Comparison of ENCODE assay signal across 11 mouse cellular contexts in the genomic region with DNA sequence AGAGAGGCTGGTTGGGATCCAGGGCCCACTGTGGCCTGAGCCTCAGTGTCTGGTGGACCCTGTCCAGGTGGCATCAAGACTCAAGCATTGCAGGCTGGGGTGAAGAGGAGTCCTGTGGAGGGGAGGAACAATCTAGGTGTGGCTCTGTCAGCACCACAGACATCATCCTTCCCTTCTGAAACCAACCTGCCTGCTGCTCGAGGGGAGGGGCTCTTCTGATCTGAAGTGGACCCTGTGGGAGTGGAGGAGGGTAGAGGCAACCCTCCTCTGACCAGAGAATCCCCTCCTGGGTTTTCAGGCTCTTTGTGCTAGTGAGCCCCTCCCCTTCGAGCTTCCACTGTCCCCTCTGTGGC. TPM values are rescaled to one million over a fixed set of nuclear protein-coding genes. Genes with fewer than 3 reads are reported as not detected.
DNase-seq lines count a peak whose midpoint lies in the region; ATAC-seq lines count a peak whose summit lies in the region.
"Had no signal": no experiment of that assay in that cellular context is flagged by ENCODE, and none has a peak within 500 bp of the region (broad histone marks: within the 10 kb centered on the region; RNA-seq: fewer than 3 reads in every experiment).

No protein-coding gene starts in this region.

- 23% methylated on average over 2 of the region's 2 CpGs for WGBS in intestine, embryonic 15.5 days
- 21% methylated on average over 2 of the region's 2 CpGs for WGBS in intestine, embryonic 16.5 days
- WGBS in hindbrain, embryonic 13.5 days, result 13% methylated on average over 2 of the region's 2 CpGs
- WGBS in midbrain, embryonic 13.5 days, result 0% methylated on average over 2 of the region's 2 CpGs

- no peaks in the 10 kb centered on the region for H3K27me3 ChIP-seq in intestine, embryonic 15.5 days (replicated peaks)
- no peaks in the 10 kb centered on the region for H3K27me3 ChIP-seq in intestine, embryonic 16.5 days (replicated peaks; ENCODE audit: control insufficient read depth, insufficient read depth, low read length)
- no peaks in the 10 kb centered on the region for H3K27me3 ChIP-seq in hindbrain, embryonic 13.5 days
- no peaks in the 10 kb centered on the region for H3K27me3 ChIP-seq in midbrain, embryonic 13.5 days
- H3K27me3 ChIP-seq: lung, embryonic 15.5 days had no signal

- ATAC-seq in intestine, embryonic 15.5 days, result no peak
- ATAC-seq in intestine, embryonic 16.5 days, result no peak
- ATAC-seq in activated CD4-positive, CD25-positive, alpha-beta regulatory T cell, adult 4 months, result peak; percentile 35
- 0 out of 2 replicates have a peak, but pooled peaks have one; percentile 14 for ATAC-seq in hindbrain, embryonic 13.5 days (ENCODE audit: low FRiP score)
- ATAC-seq in midbrain, embryonic 13.5 days, result peak; percentile 19

- H3K4me1 ChIP-seq in intestine, embryonic 15.5 days (replicated peaks), result peaks cover 69% of the 10 kb centered on the region
- H3K4me1 ChIP-seq in intestine, embryonic 16.5 days (ENCODE audit: control insufficient read depth, insufficient read depth, low read length), result peaks cover 58% of the 10 kb centered on the region
- H3K4me1 ChIP-seq in hindbrain, embryonic 13.5 days (replicated peaks), result peaks cover 93% of the 10 kb centered on the region
- H3K4me1 ChIP-seq in midbrain, embryonic 13.5 days (replicated peaks), result peaks cover 98% of the 10 kb centered on the region

- H3K9ac ChIP-seq in intestine, embryonic 15.5 days, result no peak overlapping the region
- no peak overlapping the region for H3K9ac ChIP-seq in intestine, embryonic 16.5 days (ENCODE audit: low read depth, low read length)
- H3K9ac ChIP-seq in hindbrain, embryonic 13.5 days, result peak overlapping the region; percentile 66
- peak overlapping the region; percentile 69 for H3K9ac ChIP-seq in midbrain, embryonic 13.5 days (replicated peaks)
- H3K9ac ChIP-seq: lung, embryonic 15.5 days had no signal

- DNase-seq in right cerebral cortex, adult 2 months (ENCODE audit: low spot score in 2 of 2), result no peak
- no peak for DNase-seq in thymus, postnatal 36 days
- DNase-seq in kidney, postnatal 14 days, result no peak
- DNase-seq: adrenal gland, postnatal 36 days; heart, adult 2 months had no signal

- no peak overlapping the region for H3K4me2 ChIP-seq in intestine, embryonic 15.5 days (replicated peaks)
- H3K4me2 ChIP-seq in intestine, embryonic 16.5 days (ENCODE audit: low read depth, low read length), result no peak overlapping the region
- H3K4me2 ChIP-seq in hindbrain, embryonic 13.5 days, result 0 out of 2 replicates have a peak overlapping the region, but pooled peaks have one; percentile 17
- peak overlapping the region; percentile 16 for H3K4me2 ChIP-seq in midbrain, embryonic 13.5 days (replicated peaks)
- H3K4me2 ChIP-seq: lung, embryonic 15.5 days had no signal

- H3K9me3 ChIP-seq in intestine, embryonic 15.5 days, result no peaks in the 10 kb centered on the region
- H3K9me3 ChIP-seq in intestine, embryonic 16.5 days (ENCODE audit: control insufficient read depth, low read length), result no peaks in the 10 kb centered on the region
- no peaks in the 10 kb centered on the region for H3K9me3 ChIP-seq in hindbrain, embryonic 13.5 days
- H3K9me3 ChIP-seq in midbrain, embryonic 13.5 days, result no peaks in the 10 kb centered on the region
- H3K9me3 ChIP-seq: lung, embryonic 15.5 days had no signal

- H3K36me3 ChIP-seq in intestine, embryonic 15.5 days, result peaks cover 2% of the 10 kb centered on the region; the same call in 1 of the 2 replicates
- H3K36me3 ChIP-seq in intestine, embryonic 16.5 days (ENCODE audit: control insufficient read depth, insufficient read depth, low read length), result 0 out of 2 replicates have a peak, but pooled peaks cover 2% of the 10 kb centered on the region
- H3K36me3 ChIP-seq in hindbrain, embryonic 13.5 days, result peaks cover 36% of the 10 kb centered on the region
- H3K36me3 ChIP-seq in midbrain, embryonic 13.5 days, result peaks cover 20% of the 10 kb centered on the region

- H3K27ac ChIP-seq in intestine, embryonic 15.5 days, result peak overlapping the region; percentile 29; the same call in 1 of the 2 replicates
- no peak overlapping the region for H3K27ac ChIP-seq in intestine, embryonic 16.5 days (ENCODE audit: low read length)
- H3K27ac ChIP-seq in hindbrain, embryonic 13.5 days, result peak overlapping the region; percentile 88
- peak overlapping the region; percentile 94 for H3K27ac ChIP-seq in midbrain, embryonic 13.5 days
- H3K27ac ChIP-seq: heart, adult 2 months; lung, embryonic 15.5 days had no signal

- H3K4me3 ChIP-seq in intestine, embryonic 15.5 days (replicated peaks), result no peak overlapping the region
- H3K4me3 ChIP-seq in intestine, embryonic 16.5 days (ENCODE audit: low read length), result no peak overlapping the region
- H3K4me3 ChIP-seq in hindbrain, embryonic 13.5 days, result no peak overlapping the region
- no peak overlapping the region for H3K4me3 ChIP-seq in midbrain, embryonic 13.5 days (replicated peaks)
- H3K4me3 ChIP-seq: heart, adult 2 months; lung, embryonic 15.5 days had no signal

RNA-seq across cellular contexts. Expression of gene Ssbp3, which starts 25.1 kb away (rescaled TPM):
- 83.7 and 86.0 TPM in 2 replicates for polyA plus RNA-seq in intestine, embryonic 15.5 days (2015; fragmentation: Nextera tagmentation; extraction: Ambion mirVana)
- polyA plus RNA-seq in intestine, embryonic 16.5 days (2015; fragmentation: Nextera tagmentation; extraction: Ambion mirVana), result 38.0 and 53.4 TPM in 2 replicates
- polyA plus RNA-seq in activated CD4-positive, CD25-positive, alpha-beta regulatory T cell, adult 4 months (2017; shearing (Covaris generic)), result 10 to 100 TPM; 42.9 to 48.0 TPM
- 179 and 180 TPM in 2 replicates for polyA plus RNA-seq in hindbrain, embryonic 13.5 days (2015; fragmentation: Nextera tagmentation; extraction: Ambion mirVana)
- polyA plus RNA-seq in midbrain, embryonic 13.5 days (2015; fragmentation: Nextera tagmentation; extraction: Ambion mirVana), result 192 and 229 TPM in 2 replicates

Comparison
In these comparisons a context has a peak if more than half of its experiments do, and no peak if none do; other contexts are left out.
1. ATAC-seq: peak in activated CD4-positive, CD25-positive, alpha-beta regulatory T cell, adult 4 months (single experiment), hindbrain, embryonic 13.5 days (single experiment) and midbrain, embryonic 13.5 days (single experiment); none in intestine, embryonic 15.5 days (single experiment) and intestine, embryonic 16.5 days (single experiment).
2. H3K4me2 ChIP-seq: peak in hindbrain, embryonic 13.5 days (single experiment) and midbrain, embryonic 13.5 days (single experiment); none in intestine, embryonic 15.5 days (single experiment) and intestine, embryonic 16.5 days (single experiment).
3. H3K9ac ChIP-seq: peak in hindbrain, embryonic 13.5 days (single experiment) and midbrain, embryonic 13.5 days (single experiment); none in intestine, embryonic 15.5 days (single experiment) and intestine, embryonic 16.5 days (single experiment).